Mouse (Mus musculus): ENCODE data around the gene Ssxb6. TPM values are rescaled to one million over a fixed set of nuclear protein-coding genes. Genes with fewer than 3 reads are reported as not detected.
"Not testable (repeated sequence)": the region's sequence is repeated elsewhere in the genome, so short reads cannot be mapped to it uniquely, and the experiment has no call there.

Ssxb6 gene
- total RNA-seq (2021), result not detected

GRCm38 (mm10) chrX:8548155-8548554, at the start of gene Ssxb6:
TSS of gene Ssxb6 (minus strand) at chrX:8548255.
- DNase-seq (ENCODE audit: extremely low spot score in 1 of 2, low spot score in 2 of 2); intact Hi-C loops (cut with DNase I): not testable (repeated sequence)

GRCm38 (mm10) chrX:8591716-8592115, 43.7 kb upstream of the Ssxb6 start, which contains the start of gene Ssxb3:
TSS of gene Ssxb3 (minus strand) at chrX:8591816.
- intact Hi-C loops (cut with DNase I), result not testable (repeated sequence)

GRCm38 (mm10) chrX:8524854-8525253, 23.2 kb downstream of the Ssxb6 start, which contains the start of gene Gm14459:
TSS of gene Gm14459 (minus strand) at chrX:8524954.
- DNase-seq (ENCODE audit: extremely low spot score in 1 of 2, low spot score in 2 of 2), result no peak
- intact Hi-C loops (cut with DNase I), result no loop called here

More at GRCm38 (mm10) chrX:8591716-8592115, 43.7 kb upstream of the Ssxb6 start, which contains the start of gene Ssxb3:
- not testable (repeated sequence) for DNase-seq (ENCODE audit: extremely low spot score in 1 of 2, low spot score in 2 of 2)

Other genes with a start within 250 kb of the Ssxb6 start
- gene Ssxb10, start 220.8 kb downstream of the Ssxb6 start, total RNA-seq (2021), result not detected
- gene Ssxb9, start 181.3 kb downstream of the Ssxb6 start, total RNA-seq (2021), result not detected
- not detected for gene Ssxb1, start 134.9 kb downstream of the Ssxb6 start, total RNA-seq (2021)
- not detected for gene Ssxb2, start 86.5 kb downstream of the Ssxb6 start, total RNA-seq (2021)
- not detected for gene Gm14459, start 23.3 kb downstream of the Ssxb6 start, total RNA-seq (2021)
- not detected for gene Ssxb3, start 43.6 kb upstream of the Ssxb6 start, total RNA-seq (2021)
- gene Ssxb8, start 142.6 kb upstream of the Ssxb6 start, total RNA-seq (2021), result not detected
- not detected for gene Ssx9, start 200.2 kb upstream of the Ssxb6 start, total RNA-seq (2021)

Measured in left cerebral cortex, postnatal 10 days (tissue).